Mouse (Mus musculus) heart, postnatal 25 days (tissue): Measurements from ENCODE around the gene Pgm2. TPM values are rescaled to one million over a fixed set of nuclear protein-coding genes. Genes with fewer than 3 reads are reported as not detected.
A peak's percentile ranks its signal among the peaks of the same experiment; 100 is the strongest.

Source experiments
- DNase-seq: peaks from one replicate; pipeline ENCODE4 v3.0.0; 2022; ENCODE audit warnings: low spot score
- intact Hi-C: fragments of 180-260 bp; cut with DNase I; formaldehyde crosslinking; loops from one replicate; pipeline ENCODE4 v1.15.1; 2025
- total RNA-seq, 2 experiments: library from RNA; stranded (reverse); gene quantifications; 2 replicates each; pipeline ENCODE4 v1.2.3; 2021

The Pgm2 gene
- total RNA-seq, 2 experiments from 2014 or later = 5.7 to 6.8 TPM

- intact Hi-C loops = no loop called here
Measured at GRCm38 (mm10) chr5:64125783-64126182, 33.0 kb downstream of the Pgm2 start.

GRCm38 (mm10) chr5:64131550-64131949, 38.8 kb downstream of the Pgm2 start:
- no peak for DNase-seq
- intact Hi-C loops = no loop called here

More at GRCm38 (mm10) chr5:64125783-64126182, 33.0 kb downstream of the Pgm2 start:
- DNase-seq = no peak

GRCm38 (mm10) chr5:64133901-64134300, 41.2 kb downstream of the Pgm2 start:
- DNase-seq = no peak
- intact Hi-C loops = loop anchor here (2.0 kb wide), 1 partner anchor 131 kb away; no protein-coding TSS in a partner anchor

- no peak for DNase-seq
Measured at GRCm38 (mm10) chr5:64136325-64136724, 43.6 kb downstream of the Pgm2 start.

GRCm38 (mm10) chr5:64140202-64140601, 47.5 kb downstream of the Pgm2 start:
- intact Hi-C loops = no loop called here
- no peak for DNase-seq

More at GRCm38 (mm10) chr5:64136325-64136724, 43.6 kb downstream of the Pgm2 start:
- intact Hi-C loops = no loop called here

GRCm38 (mm10) chr5:64144315-64144714, 51.6 kb downstream of the Pgm2 start:
- intact Hi-C loops = no loop called here
- DNase-seq = no peak

GRCm38 (mm10) chr5:64146384-64147005, 53.7 kb downstream of the Pgm2 start:
- no peak for DNase-seq
- intact Hi-C loops = no loop called here

GRCm38 (mm10) chr5:64149184-64150127, 56.7 kb downstream of the Pgm2 start:
- intact Hi-C loops = no loop called here

GRCm38 (mm10) chr5:64153319-64153718, 60.6 kb downstream of the Pgm2 start:
- DNase-seq = no peak
- intact Hi-C loops = no loop called here

More at GRCm38 (mm10) chr5:64149184-64150127, 56.7 kb downstream of the Pgm2 start:
- DNase-seq = no peak

GRCm38 (mm10) chr5:64155861-64156550, 63.3 kb downstream of the Pgm2 start, which contains the start of gene Tbc1d1:
Tbc1d1 (plus strand) TSS chr5:64156305.
- intact Hi-C loops = no loop called here

GRCm38 (mm10) chr5:64156579-64156978, 63.8 kb downstream of the Pgm2 start:
- DNase-seq = no peak
- intact Hi-C loops = no loop called here

More at GRCm38 (mm10) chr5:64155861-64156550, 63.3 kb downstream of the Pgm2 start, which contains the start of gene Tbc1d1:
- DNase-seq = no peak

GRCm38 (mm10) chr5:64157926-64158325, 65.2 kb downstream of the Pgm2 start:
- DNase-seq = no peak
- intact Hi-C loops = no loop called here

- no peak for DNase-seq
- intact Hi-C loops = no loop called here
Measured at GRCm38 (mm10) chr5:64158501-64158900, 65.8 kb downstream of the Pgm2 start.

- no peak for DNase-seq
- intact Hi-C loops = no loop called here
Measured at GRCm38 (mm10) chr5:64159065-64159780, 66.5 kb downstream of the Pgm2 start.

- DNase-seq = peak; percentile 41
- intact Hi-C loops = no loop called here
Measured at GRCm38 (mm10) chr5:64159781-64160704, 67.3 kb downstream of the Pgm2 start.

- DNase-seq = no peak
- intact Hi-C loops = no loop called here
Measured at GRCm38 (mm10) chr5:64160705-64161391, 68.1 kb downstream of the Pgm2 start.

- intact Hi-C loops = no loop called here
- no peak for DNase-seq
Measured at GRCm38 (mm10) chr5:64161917-64162316, 69.2 kb downstream of the Pgm2 start.

- DNase-seq = no peak
- intact Hi-C loops = no loop called here
Measured at GRCm38 (mm10) chr5:64162582-64162981, 69.8 kb downstream of the Pgm2 start.
